Mouse (Mus musculus) spleen, postnatal 10 days (tissue): ENCODE measurements around the gene Cfap161.

Experiments used
- DNase-seq, 2 experiments: peaks; one replicate each; pipeline ENCODE4 v3.0.0; 2021 to 2022; ENCODE audit warnings: low spot score in 2 of 2

The Cfap161 gene

GRCm38 (mm10) chr7:83802007-83802406 is 7.3 kb upstream of the Cfap161 start:
- no peak for DNase-seq

- no peak for DNase-seq
Measured at GRCm38 (mm10) chr7:83801483-83801875, 6.8 kb upstream of the Cfap161 start.

- DNase-seq: no peak
Measured at GRCm38 (mm10) chr7:83800561-83801482, 6.1 kb upstream of the Cfap161 start.

- DNase-seq: no peak
Measured at GRCm38 (mm10) chr7:83800071-83800470, 5.4 kb upstream of the Cfap161 start.

GRCm38 (mm10) chr7:83798004-83798403 is 3.3 kb upstream of the Cfap161 start:
- no peak for DNase-seq

GRCm38 (mm10) chr7:83796177-83796576 is 1.5 kb upstream of the Cfap161 start:
- DNase-seq: no peak

GRCm38 (mm10) chr7:83794006-83794683 is 535 bp downstream of the Cfap161 start:
- DNase-seq: no peak

- no peak for DNase-seq
Measured at GRCm38 (mm10) chr7:83780881-83781280, 13.8 kb downstream of the Cfap161 start.

GRCm38 (mm10) chr7:83780026-83780425 is 14.7 kb downstream of the Cfap161 start:
- DNase-seq: no peak

- no peak for DNase-seq
Measured at GRCm38 (mm10) chr7:83779028-83779427, 15.7 kb downstream of the Cfap161 start.

- DNase-seq: no peak
Measured at GRCm38 (mm10) chr7:83778516-83778915, 16.2 kb downstream of the Cfap161 start.

GRCm38 (mm10) chr7:83774721-83775120 is 20.0 kb downstream of the Cfap161 start:
- no peak for DNase-seq

GRCm38 (mm10) chr7:83763674-83764073 is 31.0 kb downstream of the Cfap161 start:
- DNase-seq: no peak

- no peak for DNase-seq
Measured at GRCm38 (mm10) chr7:83762336-83762735, 32.3 kb downstream of the Cfap161 start.

GRCm38 (mm10) chr7:83751055-83751454 is 43.6 kb downstream of the Cfap161 start:
- DNase-seq: no peak

- DNase-seq: no peak
Measured at GRCm38 (mm10) chr7:83748405-83748804, 46.3 kb downstream of the Cfap161 start.

- DNase-seq: no peak
Measured at GRCm38 (mm10) chr7:83746107-83746687, 48.5 kb downstream of the Cfap161 start.

- DNase-seq: no peak
Measured at GRCm38 (mm10) chr7:83745413-83746106, 49.1 kb downstream of the Cfap161 start, which contains the start of gene Il16. Gene Il16, minus strand, starts transcription at chr7:83745726.

- no peak for DNase-seq
Measured at GRCm38 (mm10) chr7:83745065-83745412, 49.6 kb downstream of the Cfap161 start.

- DNase-seq: no peak
Measured at GRCm38 (mm10) chr7:83744250-83744649, 50.4 kb downstream of the Cfap161 start.

GRCm38 (mm10) chr7:83742690-83743089 is 52.0 kb downstream of the Cfap161 start:
- no peak for DNase-seq

- DNase-seq: no peak
Measured at GRCm38 (mm10) chr7:83742026-83742425, 52.7 kb downstream of the Cfap161 start.
